Mouse (Mus musculus) ES-E14 (cell line): ENCODE data around the gene Chrne.

Experiments used
- CHD2 ChIP-seq: IDR thresholded peaks from 2 replicates; pipeline ENCODE4 v1.6.1; 2014; ENCODE audit warnings: mild to moderate bottlenecking, low read depth, low read length, inconsistent platforms
- MAFK ChIP-seq: IDR thresholded peaks from 2 replicates; pipeline ENCODE4 v1.6.1; 2014; ENCODE audit warnings: mild to moderate bottlenecking, low read depth, low read length, inconsistent platforms; ENCODE audit not compliant: insufficient read depth
- ZNF384 ChIP-seq: IDR thresholded peaks from 2 replicates; pipeline ENCODE4 v1.6.1; 2012; ENCODE audit warnings: low read depth, low read length, inconsistent platforms

DNA sequence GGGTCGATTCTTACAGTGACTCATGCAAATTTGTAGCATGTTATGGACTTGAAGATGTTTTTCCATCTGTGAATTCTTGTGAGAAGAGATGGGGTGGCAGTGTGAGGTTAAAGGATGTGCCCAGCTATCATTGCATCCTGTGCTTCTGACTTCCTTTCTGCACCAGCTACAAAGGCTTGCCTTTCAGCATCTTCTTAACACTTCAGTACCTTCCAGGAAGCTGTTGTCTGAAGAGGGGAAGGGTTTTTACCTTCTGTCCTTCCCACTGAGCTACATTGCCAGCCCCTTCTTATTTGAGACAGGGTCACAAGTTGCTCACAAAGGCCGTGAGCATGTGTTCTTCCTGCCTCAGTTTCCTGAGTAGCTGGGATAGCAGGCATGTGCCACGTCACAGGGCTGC lies 38.1 kb downstream of the Chrne start:
- no peak for TF ChIP-seq MAFK
- no peak for TF ChIP-seq ZNF384
- TF ChIP-seq CHD2, result no peak
